Mouse (Mus musculus) midbrain, embryonic 11.5 days (tissue): ENCODE measurements around the gene Gimap4. TPM values are rescaled to one million over a fixed set of nuclear protein-coding genes. Genes with fewer than 3 reads are reported as not detected.

Source experiments
- ATAC-seq: fragments of 200-750 bp; cut with Nextera tagmentation; 2 replicates; pipeline ENCODE4 v1.8.0; 2017; ENCODE audit warnings: moderate TSS enrichment, moderate library complexity; ENCODE audit not compliant: low FRiP score
- DNase-seq: peaks from one replicate; pipeline ENCODE4 v3.0.0; 2015; ENCODE audit warnings: low spot score; ENCODE audit errors: missing footprints
- H3K27ac ChIP-seq: fragments of 300-500 bp; sonication (generic); 2 replicates; pipeline ENCODE4 v1.5.1; 2014; ENCODE audit warnings: low read depth, low read length
- H3K27me3 ChIP-seq: fragments of 300-500 bp; sonication (generic); 2 replicates; pipeline ENCODE4 v1.6.1; 2014; ENCODE audit warnings: mild to moderate bottlenecking, low read length, moderate library complexity, mixed read lengths; ENCODE audit not compliant: control insufficient read depth, insufficient read depth
- H3K36me3 ChIP-seq: fragments of 300-500 bp; sonication (generic); 2 replicates; pipeline ENCODE4 v1.6.1; 2014; ENCODE audit warnings: mild to moderate bottlenecking, low read length, moderate library complexity, mixed read lengths; ENCODE audit not compliant: control insufficient read depth, insufficient read depth
- H3K4me1 ChIP-seq: fragments of 300-500 bp; sonication (generic); 2 replicates; pipeline ENCODE4 v1.6.1; 2014; ENCODE audit warnings: low read length; ENCODE audit not compliant: control insufficient read depth, insufficient read depth
- H3K4me2 ChIP-seq: fragments of 300-500 bp; sonication (generic); 2 replicates; pipeline ENCODE4 v1.6.1; 2014; ENCODE audit warnings: mild to moderate bottlenecking, moderate library complexity
- H3K4me3 ChIP-seq: fragments of 300-500 bp; sonication (generic); 2 replicates; pipeline ENCODE4 v1.5.1; 2014; ENCODE audit warnings: low read depth, low read length
- H3K9ac ChIP-seq: fragments of 300-500 bp; sonication (generic); 2 replicates; pipeline ENCODE4 v1.6.1; 2014; ENCODE audit warnings: low read length
- H3K9me3 ChIP-seq: fragments of 300-500 bp; sonication (generic); 2 replicates; pipeline ENCODE4 v1.6.1; 2016; ENCODE audit warnings: low read length; ENCODE audit not compliant: control insufficient read depth
- WGBS: fragments of 180-500 bp; shearing (Covaris S2); extraction: QIAGEN DNeasy Blood & Tissue Kit; methylation state at CpG from one replicate; pipeline ENCODE4 v1.1.7; 2014; 5-methylcytosine and 5-hydroxymethylcytosine counted together
- polyA plus RNA-seq: library from polyadenylated mRNA; unstranded; fragments of >200 nt; fragmentation: Nextera tagmentation; extraction: Ambion mirVana; gene quantifications from 2 replicates; pipeline ENCODE4 v1.2.1, GENCODE M21; 2014

Gene Gimap4
- polyA plus RNA-seq, 1 experiment from 2014 or later = 4.8 TPM

- 93% methylated on average over 5 of the region's 5 CpGs for WGBS
- DNase-seq (no peak), ATAC-seq (no peak)
- no peak overlapping the region for H3K4me3 ChIP-seq
- H3K36me3 ChIP-seq = no peaks in the 10 kb centered on the region
- H3K27me3 ChIP-seq = peaks cover 9% of the 10 kb centered on the region
- H3K4me2 ChIP-seq = no peak overlapping the region
- no peaks in the 10 kb centered on the region for H3K9me3 ChIP-seq
- no peak overlapping the region for H3K9ac ChIP-seq
- no peak overlapping the region for H3K27ac ChIP-seq
- H3K4me1 ChIP-seq = no peaks in the 10 kb centered on the region
Observed at GRCm38 (mm10) chr6:48737688-48738087, 53.3 kb downstream of the Gimap4 start.

GRCm38 (mm10) chr6:48738961-48739779 is 54.8 kb downstream of the Gimap4 start, which contains the start of gene Gimap1:
Gene Gimap1 (plus strand): TSS chr6:48739054.
- Histone ChIP-seq H3K4me1 (no peaks in the 10 kb centered on the region), H3K36me3 (no peaks in the 10 kb centered on the region), H3K4me3 (no peak within 1 kb of the TSS), H3K27ac (no peak within 1 kb of the TSS), H3K4me2 (no peak within 1 kb of the TSS), H3K27me3 (peaks cover 13% of the 10 kb centered on the region), H3K9ac (no peak within 1 kb of the TSS), H3K9me3 (no peaks in the 10 kb centered on the region)
- ATAC-seq = no peak
- 83% methylated on average over 15 of the region's 15 CpGs for WGBS
- no peak for DNase-seq

GRCm38 (mm10) chr6:48739780-48740055 is 55.4 kb downstream of the Gimap4 start:
- Histone ChIP-seq H3K9ac (no peak overlapping the region), H3K4me3 (no peak overlapping the region), H3K27me3 (peaks cover 13% of the 10 kb centered on the region), H3K4me2 (no peak overlapping the region), H3K27ac (no peak overlapping the region), H3K36me3 (no peaks in the 10 kb centered on the region), H3K4me1 (no peaks in the 10 kb centered on the region), H3K9me3 (no peaks in the 10 kb centered on the region)
- 91% methylated on average over 3 of the region's 3 CpGs for WGBS
- DNase-seq = no peak
- no peak for ATAC-seq

- ATAC-seq = no peak
- Histone ChIP-seq H3K4me3 (no peak overlapping the region), H3K4me2 (no peak overlapping the region), H3K36me3 (no peaks in the 10 kb centered on the region), H3K9me3 (no peaks in the 10 kb centered on the region), H3K27ac (no peak overlapping the region), H3K9ac (no peak overlapping the region), H3K27me3 (peaks cover 13% of the 10 kb centered on the region), H3K4me1 (no peaks in the 10 kb centered on the region)
- WGBS = 66% methylated on average over 3 of the region's 3 CpGs
- no peak for DNase-seq
Observed at GRCm38 (mm10) chr6:48740501-48741169, 56.3 kb downstream of the Gimap4 start.

- Histone ChIP-seq H3K9ac (no peak overlapping the region), H3K4me2 (no peak overlapping the region), H3K27me3 (peaks cover 13% of the 10 kb centered on the region), H3K9me3 (no peaks in the 10 kb centered on the region), H3K27ac (no peak overlapping the region), H3K4me3 (no peak overlapping the region), H3K4me1 (no peaks in the 10 kb centered on the region), H3K36me3 (no peaks in the 10 kb centered on the region)
- 43% methylated on average over 3 of the region's 3 CpGs for WGBS
- ATAC-seq = no peak
- no peak for DNase-seq
Observed at GRCm38 (mm10) chr6:48741273-48741672, 56.9 kb downstream of the Gimap4 start.

Other genes with a start within 250 kb of the Gimap4 start
- gene Zfp467, start 238.7 kb upstream of the Gimap4 start, polyA plus RNA-seq = 12.7 and 14.3 TPM in 2 replicates
- gene Sspo, start 236.3 kb upstream of the Gimap4 start, polyA plus RNA-seq = 0.10 and 0.23 TPM in 2 replicates
- gene Atp6v0e2, start 146.9 kb upstream of the Gimap4 start, polyA plus RNA-seq = 64.4 and 71.4 TPM in 2 replicates
- gene Lrrc61, start 129.8 kb upstream of the Gimap4 start, polyA plus RNA-seq = 15.5 and 15.9 TPM in 2 replicates
- 1.4 and 1.6 TPM in 2 replicates for gene Rarres2, start 111.8 kb upstream of the Gimap4 start, polyA plus RNA-seq
- gene Gm45021, start 94.9 kb upstream of the Gimap4 start, polyA plus RNA-seq = not detected in 2 replicates
- 39.9 and 44.1 TPM in 2 replicates for gene Repin1, start 90.7 kb upstream of the Gimap4 start, polyA plus RNA-seq
- gene Gm44965, start 90.6 kb upstream of the Gimap4 start, polyA plus RNA-seq = not detected in 2 replicates
- 7.8 and 9.3 TPM in 2 replicates for gene Zfp775, start 82.5 kb upstream of the Gimap4 start, polyA plus RNA-seq
- 0.52 and 0.82 TPM in 2 replicates for gene AI854703, start 57.8 kb upstream of the Gimap4 start, polyA plus RNA-seq
- gene Gimap8, start 37.3 kb upstream of the Gimap4 start, polyA plus RNA-seq = 0.18 and 0.25 TPM in 2 replicates
- gene Gimap9, start 8.4 kb upstream of the Gimap4 start, polyA plus RNA-seq = 2.9 and 3.0 TPM in 2 replicates
- gene Gimap6, start 23.7 kb downstream of the Gimap4 start, polyA plus RNA-seq = 7.1 and 7.3 TPM in 2 replicates
- gene Gm28053, start 34.1 kb downstream of the Gimap4 start, polyA plus RNA-seq = 0.75 and 1.3 TPM in 2 replicates
- not detected in 2 replicates for gene Gimap7, start 34.1 kb downstream of the Gimap4 start, polyA plus RNA-seq
- gene Gimap1, start 54.5 kb downstream of the Gimap4 start, polyA plus RNA-seq = 4.7 TPM in 2 replicates
- gene Gimap5, start 61.6 kb downstream of the Gimap4 start, polyA plus RNA-seq = 0.62 and 0.83 TPM in 2 replicates
- gene Gimap3, start 86.3 kb downstream of the Gimap4 start, polyA plus RNA-seq = not detected in 2 replicates
- 18.9 and 19.6 TPM in 2 replicates for gene Tmem176a, start 156.4 kb downstream of the Gimap4 start, polyA plus RNA-seq
- gene Tmem176b, start 156.9 kb downstream of the Gimap4 start, polyA plus RNA-seq = 54.8 and 58.8 TPM in 2 replicates
- gene Aoc1, start 188.3 kb downstream of the Gimap4 start, polyA plus RNA-seq = 0.10 TPM in 1 of 2 replicates, not detected in the other
- not detected in 2 replicates for gene 1600015I10Rik, start 245.3 kb downstream of the Gimap4 start, polyA plus RNA-seq